Mouse (Mus musculus) thymus, adult 2 months (tissue): ENCODE measurements around the gene Lbp.

ENCODE experiments used
- CTCF ChIP-seq: fragments of 200-500 bp; IDR thresholded peaks from 2 replicates; pipeline ENCODE4 v1.5.1; 2012; ENCODE audit warnings: mild to moderate bottlenecking, control low read depth, low read length, moderate library complexity, borderline replicate concordance; ENCODE audit not compliant: control insufficient read depth, poor library complexity, insufficient read depth; ENCODE audit errors: extremely low read depth
- POLR2A ChIP-seq: fragments of 200-500 bp; IDR thresholded peaks from 2 replicates; pipeline ENCODE4 v1.6.1; 2012; ENCODE audit warnings: mild to moderate bottlenecking, low read length, control low read depth, moderate library complexity; ENCODE audit not compliant: control insufficient read depth, poor library complexity, insufficient read depth; ENCODE audit errors: extremely low read depth

- TF ChIP-seq CTCF: no peak
- TF ChIP-seq POLR2A: no peak
These were observed 29.8 kb upstream of the Lbp start for GRCm38 (mm10) chr2:158276451-158276850.
